Mouse (Mus musculus) myocyte (in vitro differentiated cells): ENCODE data around the gene Itpkb. TPM values are rescaled to one million over a fixed set of nuclear protein-coding genes. Genes with fewer than 3 reads are reported as not detected.

ENCODE experiments used
- H3K27me3 ChIP-seq: one replicate; pipeline ENCODE4 v1.6.1; 2011; ENCODE audit not compliant: control insufficient read depth, insufficient read depth, insufficient read length
- H3K36me3 ChIP-seq: one replicate; pipeline ENCODE4 v1.6.1; 2011; ENCODE audit not compliant: control insufficient read depth, insufficient read depth
- H3K4me2 ChIP-seq: one replicate; pipeline ENCODE4 v1.6.1; 2011; ENCODE audit warnings: low read depth, control low read depth
- H3K4me3 ChIP-seq: one replicate; pipeline ENCODE4 v1.5.1; 2011; ENCODE audit warnings: mild to moderate bottlenecking, control low read depth, moderate library complexity
- H3K79me2 ChIP-seq: one replicate; pipeline ENCODE4 v1.6.1; 2011; ENCODE audit not compliant: control insufficient read depth, insufficient read depth
- H3ac ChIP-seq: one replicate; pipeline ENCODE4 v1.6.1; 2011; ENCODE audit not compliant: control insufficient read depth, insufficient read length
- CEBPB ChIP-seq: IDR thresholded peaks from 2 replicates; pipeline ENCODE4 v1.6.1; 2011; ENCODE audit warnings: mild to moderate bottlenecking, moderate library complexity; ENCODE audit not compliant: poor library complexity, insufficient read depth, severe bottlenecking
- E2F4 ChIP-seq: IDR thresholded peaks from one replicate; pipeline ENCODE4 v1.6.1; 2011; ENCODE audit warnings: mild to moderate bottlenecking, control low read depth, moderate library complexity; ENCODE audit not compliant: insufficient read depth
- MAX ChIP-seq: IDR thresholded peaks from one replicate; pipeline ENCODE4 v1.6.1; 2011; ENCODE audit warnings: low read depth, mild to moderate bottlenecking, control low read depth
- MYOD1 ChIP-seq, 3 experiments: IDR thresholded peaks; one replicate each; pipeline ENCODE4 v1.6.1; 2011; ENCODE audit warnings: control low read depth in 2 of 3, low read depth in 2 of 3, mild to moderate bottlenecking in 2 of 3, moderate library complexity in 1 of 3; ENCODE audit not compliant: insufficient read length in 2 of 3, control insufficient read depth in 1 of 3
- MYOG ChIP-seq, 3 experiments: IDR thresholded peaks; one replicate each; pipeline ENCODE4 v1.6.1; 2011; ENCODE audit warnings: control low read depth in 2 of 3, low read depth in 2 of 3, mild to moderate bottlenecking in 2 of 3; ENCODE audit not compliant: insufficient read length in 2 of 3, control insufficient read depth in 1 of 3, insufficient read depth in 1 of 3
- POLR2A ChIP-seq: IDR thresholded peaks from one replicate; pipeline ENCODE4 v1.6.1; 2011; ENCODE audit warnings: low read depth, mild to moderate bottlenecking, control low read depth, moderate library complexity; ENCODE audit not compliant: insufficient read length
- POLR2AphosphoS2 ChIP-seq: IDR thresholded peaks from one replicate; pipeline ENCODE4 v1.6.1; 2011; ENCODE audit warnings: low read depth, control low read depth; ENCODE audit not compliant: insufficient read length
- REST ChIP-seq: IDR thresholded peaks from one replicate; pipeline ENCODE4 v1.6.1; 2011; ENCODE audit warnings: mild to moderate bottlenecking, control low read depth, moderate library complexity; ENCODE audit not compliant: insufficient read depth, insufficient read length
- SRF ChIP-seq: IDR thresholded peaks from one replicate; pipeline ENCODE4 v1.6.1; 2011; ENCODE audit warnings: low read depth; ENCODE audit not compliant: control insufficient read depth, insufficient read length
- TCF12 ChIP-seq: IDR thresholded peaks from one replicate; pipeline ENCODE4 v1.6.1; 2011; ENCODE audit warnings: mild to moderate bottlenecking, control low read depth; ENCODE audit not compliant: poor library complexity, insufficient read depth, severe bottlenecking
- TCF3 ChIP-seq: IDR thresholded peaks from one replicate; pipeline ENCODE4 v1.6.1; 2011; ENCODE audit warnings: low read depth, control low read depth; ENCODE audit not compliant: insufficient read length
- USF1 ChIP-seq: IDR thresholded peaks from one replicate; pipeline ENCODE4 v1.6.1; 2011; ENCODE audit warnings: low read depth, mild to moderate bottlenecking, control low read depth, moderate library complexity
- polyA plus RNA-seq: library from polyadenylated mRNA; unstranded; fragments of >200 nt; fragmentation: generic; extraction: Trizol; gene quantifications from one replicate; pipeline ENCODE4 v1.2.1, GENCODE M21; 2012; ENCODE audit warnings: missing spikeins

Gene Itpkb
- polyA plus RNA-seq, 1 experiment: 1.1 TPM

GRCm38 (mm10) chr1:180449641-180450040, 119.4 kb downstream of the Itpkb start:
- H3ac ChIP-seq: no peak overlapping the region
- H3K4me3 ChIP-seq: no peak overlapping the region
- no peak for TF ChIP-seq TCF3
- no peak for TF ChIP-seq POLR2AphosphoS2
- TF ChIP-seq POLR2A: no peak
- no peak for TF ChIP-seq E2F4
- TF ChIP-seq MYOD1 (IDR thresholded peaks at IDR 0.05; ENCODE audit: control insufficient read depth in 1 of 3, insufficient read length in 2 of 3, low read depth in 2 of 3): no peak
- no peak for TF ChIP-seq REST
- H3K36me3 ChIP-seq: no peaks in the 10 kb centered on the region
- no peaks in the 10 kb centered on the region for H3K79me2 ChIP-seq
- peaks cover 84% of the 10 kb centered on the region for H3K27me3 ChIP-seq
- H3K4me2 ChIP-seq: no peak overlapping the region

- Histone ChIP-seq H3K27me3 (peaks cover 36% of the 10 kb centered on the region), H3K4me2 (no peak overlapping the region), H3K79me2 (no peaks in the 10 kb centered on the region), H3K4me3 (no peak overlapping the region), H3ac (no peak overlapping the region), H3K36me3 (no peaks in the 10 kb centered on the region)
- TF ChIP-seq REST: no peak
- peak in 2 of 3 experiments; percentile 19 to 71 for TF ChIP-seq MYOG (IDR thresholded peaks at IDR 0.05; ENCODE audit: control insufficient read depth in 1 of 3, insufficient read depth in 1 of 3, insufficient read length in 2 of 3, low read depth in 2 of 3)
- TF ChIP-seq MYOD1 (IDR thresholded peaks at IDR 0.05; ENCODE audit: control insufficient read depth in 1 of 3, insufficient read length in 2 of 3, low read depth in 2 of 3): peak in 2 of 3 experiments; percentile 41 to 43
- TF ChIP-seq SRF: peak; percentile 91
- TF ChIP-seq POLR2A: no peak
- TF ChIP-seq E2F4: no peak
- TF ChIP-seq TCF12: peak; percentile 17
- no peak for TF ChIP-seq MAX
- TF ChIP-seq TCF3: no peak
- TF ChIP-seq POLR2AphosphoS2: no peak
- no peak for TF ChIP-seq CEBPB
- no peak for TF ChIP-seq USF1
Observed at GRCm38 (mm10) chr1:180458274-180458673, 128.0 kb downstream of the Itpkb start.

- Histone ChIP-seq H3K36me3 (no peaks in the 10 kb centered on the region), H3ac (no peak overlapping the region), H3K4me3 (no peak overlapping the region), H3K4me2 (no peak overlapping the region), H3K79me2 (no peaks in the 10 kb centered on the region), H3K27me3 (peaks cover 34% of the 10 kb centered on the region)
- TF ChIP-seq POLR2AphosphoS2 (no peak), REST (peak; percentile 51), TCF12 (no peak), MAX (no peak), SRF (no peak)
Observed at GRCm38 (mm10) chr1:180458680-180459079, 128.4 kb downstream of the Itpkb start.

GRCm38 (mm10) chr1:180460721-180461120, 130.4 kb downstream of the Itpkb start:
- no peak overlapping the region for H3K4me2 ChIP-seq
- H3K27me3 ChIP-seq: peaks cover 28% of the 10 kb centered on the region
- no peak overlapping the region for H3ac ChIP-seq
- no peak overlapping the region for H3K4me3 ChIP-seq
- H3K79me2 ChIP-seq: no peaks in the 10 kb centered on the region
- H3K36me3 ChIP-seq: no peaks in the 10 kb centered on the region
- TF ChIP-seq USF1: no peak
- no peak for TF ChIP-seq SRF
- TF ChIP-seq TCF3: no peak
- TF ChIP-seq MYOG (IDR thresholded peaks at IDR 0.05; ENCODE audit: control insufficient read depth in 1 of 3, insufficient read depth in 1 of 3, insufficient read length in 2 of 3, low read depth in 2 of 3): no peak
- no peak for TF ChIP-seq POLR2A
- TF ChIP-seq MAX: no peak

- Histone ChIP-seq H3ac (no peak overlapping the region), H3K4me2 (no peak overlapping the region), H3K27me3 (peaks cover 24% of the 10 kb centered on the region), H3K36me3 (no peaks in the 10 kb centered on the region), H3K4me3 (no peak overlapping the region), H3K79me2 (no peaks in the 10 kb centered on the region)
- TF ChIP-seq REST (no peak), MYOG (IDR thresholded peaks at IDR 0.05; ENCODE audit: control insufficient read depth in 1 of 3, insufficient read depth in 1 of 3, insufficient read length in 2 of 3, low read depth in 2 of 3) (peak; percentile 33 to 91 (median 48)), SRF (no peak), POLR2A (no peak), CEBPB (no peak), E2F4 (no peak), MYOD1 (IDR thresholded peaks at IDR 0.05; ENCODE audit: control insufficient read depth in 1 of 3, insufficient read length in 2 of 3, low read depth in 2 of 3) (peak; percentile 64 to 86 (median 82)), TCF3 (peak; percentile 11), TCF12 (peak; percentile 56)
Observed at GRCm38 (mm10) chr1:180462396-180462795, 132.1 kb downstream of the Itpkb start.
